Mouse (Mus musculus) forebrain, postnatal 0 days (tissue): ENCODE data around the gene Patz1. TPM values are rescaled to one million over a fixed set of nuclear protein-coding genes. Genes with fewer than 3 reads are reported as not detected.
A peak's percentile ranks its signal among the peaks of the same experiment; 100 is the strongest.

ENCODE experiments used
- ATAC-seq: fragments of 200-750 bp; cut with Nextera tagmentation; 2 replicates; pipeline ENCODE4 v1.8.0; 2017; ENCODE audit warnings: mild to moderate bottlenecking, moderate library complexity
- DNase-seq: peaks from one replicate; pipeline ENCODE4 v3.0.0-alpha.2; 2015
- H3K27ac ChIP-seq: fragments of 300-500 bp; sonication (generic); 2 replicates; pipeline ENCODE4 v1.5.1; 2014; ENCODE audit warnings: low read depth, mild to moderate bottlenecking, antibody characterized with exemption, low read length, moderate library complexity, mixed read lengths
- H3K27me3 ChIP-seq: fragments of 300-500 bp; sonication (generic); 2 replicates; pipeline ENCODE4 v1.6.1; 2014; ENCODE audit warnings: mild to moderate bottlenecking, low read length, mixed read lengths; ENCODE audit not compliant: insufficient read depth
- H3K36me3 ChIP-seq: fragments of 300-500 bp; sonication (generic); 2 replicates; pipeline ENCODE4 v1.6.1; 2014; ENCODE audit warnings: mild to moderate bottlenecking, moderate library complexity; ENCODE audit not compliant: insufficient read depth
- H3K4me1 ChIP-seq: fragments of 300-500 bp; sonication (generic); 2 replicates; pipeline ENCODE4 v1.6.1; 2014; ENCODE audit warnings: antibody characterized with exemption; ENCODE audit not compliant: insufficient read depth
- H3K4me2 ChIP-seq: fragments of 300-500 bp; sonication (generic); 2 replicates; pipeline ENCODE4 v1.6.1; 2014; ENCODE audit warnings: low read depth, mild to moderate bottlenecking, moderate library complexity
- H3K4me3 ChIP-seq: fragments of 300-500 bp; sonication (generic); 2 replicates; pipeline ENCODE4 v1.5.1; 2014; ENCODE audit warnings: low read depth, low read length, mixed read lengths
- H3K9ac ChIP-seq: fragments of 300-500 bp; sonication (generic); 2 replicates; pipeline ENCODE4 v1.6.1; 2014; ENCODE audit warnings: mild to moderate bottlenecking
- H3K9me3 ChIP-seq: fragments of 300-500 bp; sonication (generic); 2 replicates; pipeline ENCODE4 v1.6.1; 2016; ENCODE audit warnings: low read length
- CTCF ChIP-seq: sonication (generic); IDR thresholded peaks from 2 replicates; pipeline ENCODE4 v1.5.1; 2016; ENCODE audit warnings: antibody characterized with exemption, control low read depth, low read depth
- WGBS: fragments of 180-500 bp; shearing (Covaris S2); extraction: QIAGEN DNeasy Blood & Tissue Kit; methylation state at CpG from one replicate; pipeline ENCODE4 v1.1.7; 2014; 5-methylcytosine and 5-hydroxymethylcytosine counted together
- polyA plus RNA-seq: library from polyadenylated mRNA; unstranded; fragments of >200 nt; fragmentation: Nextera tagmentation; extraction: Ambion mirVana; gene quantifications from 2 replicates; pipeline ENCODE4 v1.2.1, GENCODE M21; 2015
- total RNA-seq: library from RNA; depleted of rRNA; stranded (reverse); fragments of >200 nt; gene quantifications from 2 replicates; pipeline ENCODE4 v1.2.3, GENCODE M21; 2014

The Patz1 gene
- total and polyA plus RNA-seq, 2 experiments from 2014 or later: 43.0 to 70.7 TPM

DNA sequence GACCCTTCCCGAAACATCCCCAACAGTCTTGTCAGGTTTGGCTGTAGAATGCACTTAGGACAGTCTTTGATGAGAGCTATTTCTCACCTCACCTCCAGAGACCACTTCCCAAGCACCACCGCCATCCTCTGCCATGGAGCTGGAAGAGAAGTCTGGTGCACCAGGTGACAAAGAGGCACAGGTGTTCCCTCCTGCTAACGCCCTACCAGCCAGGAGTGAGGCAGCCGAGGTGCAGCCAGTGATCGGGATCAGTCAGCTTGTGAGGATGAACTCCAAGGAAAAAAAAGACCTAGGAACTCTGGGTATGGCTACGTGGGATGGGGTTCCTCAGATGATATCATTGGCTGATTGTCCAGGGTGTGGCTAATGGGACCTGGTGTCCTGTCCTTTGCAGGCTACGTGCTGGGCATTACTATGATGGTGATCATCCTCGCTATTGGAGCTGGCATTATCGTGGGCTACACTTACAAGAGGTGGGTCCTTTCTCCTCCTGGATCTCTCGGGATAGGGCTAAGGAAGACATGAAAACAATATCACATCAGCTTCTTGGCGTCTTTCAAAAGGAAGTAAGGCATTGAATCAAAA is 44.5 kb downstream of the Patz1 start:
- ATAC-seq (no peak), DNase-seq (no peak)
- TF ChIP-seq CTCF: no peak
- WGBS: 92% methylated on average over 11 of the region's 11 CpGs
- Histone ChIP-seq H3K27ac (no peak overlapping the region), H3K4me1 (peaks cover 4% of the 10 kb centered on the region; the same call in 1 of the 2 replicates), H3K9me3 (no peaks in the 10 kb centered on the region), H3K4me3 (no peak overlapping the region), H3K9ac (no peak overlapping the region), H3K36me3 (peaks cover 18% of the 10 kb centered on the region), H3K4me2 (no peak overlapping the region), H3K27me3 (no peaks in the 10 kb centered on the region)

DNA sequence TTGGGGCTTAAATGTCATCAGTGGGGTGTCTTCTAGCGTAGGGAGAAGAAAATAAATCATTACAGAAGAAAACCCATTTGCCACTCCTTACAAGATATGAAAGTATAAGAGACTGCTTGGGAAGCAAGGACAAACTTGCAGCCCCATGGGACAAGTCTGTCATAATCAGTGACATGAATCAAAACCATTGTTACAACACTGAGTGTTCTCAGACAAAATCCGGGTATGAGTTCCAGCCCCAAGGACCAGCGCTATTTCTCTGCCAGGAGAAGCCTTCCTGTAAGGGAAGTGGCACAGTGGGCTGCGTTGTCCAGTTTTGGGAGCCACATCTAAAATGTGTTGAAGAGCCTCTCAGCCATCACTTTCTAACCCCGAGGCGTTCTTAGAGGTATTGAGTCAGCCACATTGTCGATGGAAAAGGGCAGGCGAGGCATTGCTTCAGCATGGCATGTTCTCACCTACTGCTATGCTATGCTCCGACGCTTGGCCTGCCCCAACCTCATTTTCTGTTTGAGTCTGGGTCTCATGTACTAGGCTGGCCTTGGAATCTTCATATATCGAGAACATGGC is 45.6 kb downstream of the Patz1 start:
- H3K27ac ChIP-seq: no peak overlapping the region
- no peak for DNase-seq
- H3K36me3 ChIP-seq: peaks cover 18% of the 10 kb centered on the region
- TF ChIP-seq CTCF: no peak
- 94% methylated on average over 11 of the region's 11 CpGs for WGBS
- H3K4me1 ChIP-seq: peaks cover 4% of the 10 kb centered on the region; the same call in 1 of the 2 replicates
- ATAC-seq: no peak
- no peaks in the 10 kb centered on the region for H3K9me3 ChIP-seq
- no peak overlapping the region for H3K4me3 ChIP-seq
- H3K9ac ChIP-seq: no peak overlapping the region
- no peaks in the 10 kb centered on the region for H3K27me3 ChIP-seq
- H3K4me2 ChIP-seq: no peak overlapping the region

GRCm38 (mm10) chr11:3334711-3335316 is 46.1 kb downstream of the Patz1 start:
- Histone ChIP-seq H3K27ac (0 out of 2 replicates have a peak overlapping the region, but pooled peaks have one; percentile 9), H3K4me3 (no peak overlapping the region), H3K4me1 (peaks cover 4% of the 10 kb centered on the region; the same call in 1 of the 2 replicates), H3K9ac (no peak overlapping the region), H3K4me2 (no peak overlapping the region), H3K36me3 (peaks cover 18% of the 10 kb centered on the region), H3K9me3 (no peaks in the 10 kb centered on the region), H3K27me3 (no peaks in the 10 kb centered on the region)
- 55% methylated on average over 9 of the region's 9 CpGs for WGBS
- DNase-seq: no peak
- ATAC-seq: no peak
- TF ChIP-seq CTCF: no peak

DNA sequence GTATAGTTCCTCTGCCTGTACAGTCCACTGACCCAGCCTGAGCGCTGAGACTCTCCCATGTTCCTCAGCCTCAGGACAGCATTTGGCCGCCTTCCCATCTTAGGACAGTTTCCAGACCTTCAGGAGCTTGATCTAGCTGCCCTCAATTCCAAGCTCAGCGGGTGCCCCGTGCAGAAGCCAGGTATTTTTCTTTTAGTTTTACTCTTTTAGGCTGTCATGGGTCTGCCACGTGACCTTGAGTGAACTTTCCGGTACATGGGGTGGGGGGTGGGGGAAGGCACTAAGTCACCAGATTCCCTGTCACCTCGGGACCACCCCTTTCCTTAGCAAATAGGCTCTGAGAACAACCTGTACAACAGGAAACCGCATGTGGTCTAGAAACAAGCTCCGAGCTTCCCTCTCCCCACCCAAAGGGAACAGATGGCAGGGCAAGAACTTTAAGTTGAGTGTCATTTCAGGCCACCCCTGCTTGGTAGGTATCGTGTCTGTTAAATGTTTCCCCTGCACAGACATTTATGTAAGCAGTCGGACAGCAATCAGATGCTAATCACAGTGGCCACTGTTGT is 47.1 kb downstream of the Patz1 start:
- Histone ChIP-seq H3K4me3 (no peak overlapping the region), H3K4me1 (peaks cover 4% of the 10 kb centered on the region; the same call in 1 of the 2 replicates), H3K4me2 (no peak overlapping the region), H3K27ac (no peak overlapping the region), H3K9me3 (no peaks in the 10 kb centered on the region), H3K36me3 (peaks cover 18% of the 10 kb centered on the region), H3K27me3 (no peaks in the 10 kb centered on the region), H3K9ac (no peak overlapping the region)
- 59% methylated on average over 11 of the region's 11 CpGs for WGBS
- DNase-seq: no peak
- no peak for TF ChIP-seq CTCF
- no peak for ATAC-seq

GRCm38 (mm10) chr11:3336602-3337001 is 47.9 kb downstream of the Patz1 start:
- ATAC-seq: no peak
- WGBS: 70% methylated on average over 3 of the region's 3 CpGs
- H3K27ac ChIP-seq: no peak overlapping the region

GRCm38 (mm10) chr11:3337173-3337955 is 48.7 kb downstream of the Patz1 start:
- TF ChIP-seq CTCF: no peak

More at GRCm38 (mm10) chr11:3336602-3337001, 47.9 kb downstream of the Patz1 start:
- no peak overlapping the region for H3K4me3 ChIP-seq
- no peaks in the 10 kb centered on the region for H3K27me3 ChIP-seq
- peaks cover 4% of the 10 kb centered on the region; the same call in 1 of the 2 replicates for H3K4me1 ChIP-seq
- H3K9ac ChIP-seq: no peak overlapping the region
- TF ChIP-seq CTCF: no peak
- peaks cover 22% of the 10 kb centered on the region for H3K36me3 ChIP-seq
- no peak overlapping the region for H3K4me2 ChIP-seq
- H3K9me3 ChIP-seq: no peaks in the 10 kb centered on the region
- DNase-seq: no peak

More at GRCm38 (mm10) chr11:3337173-3337955, 48.7 kb downstream of the Patz1 start:
- ATAC-seq (peak; percentile 60), DNase-seq (peak; percentile 50)
- H3K4me3 ChIP-seq: no peak overlapping the region
- no peaks in the 10 kb centered on the region for H3K27me3 ChIP-seq
- 5% methylated on average over 12 of the region's 12 CpGs for WGBS
- H3K36me3 ChIP-seq: peaks cover 29% of the 10 kb centered on the region
- H3K27ac ChIP-seq: peak overlapping the region; percentile 36; the same call in 1 of the 2 replicates
- peaks cover 4% of the 10 kb centered on the region; the same call in 1 of the 2 replicates for H3K4me1 ChIP-seq
- H3K9ac ChIP-seq: no peak overlapping the region
- H3K9me3 ChIP-seq: no peaks in the 10 kb centered on the region
- H3K4me2 ChIP-seq: no peak overlapping the region
